Mouse (Mus musculus): ENCODE results near the gene Gm17374. TPM values are rescaled to one million over a fixed set of nuclear protein-coding genes. Genes with fewer than 3 reads are reported as not detected.

Gm17374 gene
- not detected for total RNA-seq (2023)

DNA sequence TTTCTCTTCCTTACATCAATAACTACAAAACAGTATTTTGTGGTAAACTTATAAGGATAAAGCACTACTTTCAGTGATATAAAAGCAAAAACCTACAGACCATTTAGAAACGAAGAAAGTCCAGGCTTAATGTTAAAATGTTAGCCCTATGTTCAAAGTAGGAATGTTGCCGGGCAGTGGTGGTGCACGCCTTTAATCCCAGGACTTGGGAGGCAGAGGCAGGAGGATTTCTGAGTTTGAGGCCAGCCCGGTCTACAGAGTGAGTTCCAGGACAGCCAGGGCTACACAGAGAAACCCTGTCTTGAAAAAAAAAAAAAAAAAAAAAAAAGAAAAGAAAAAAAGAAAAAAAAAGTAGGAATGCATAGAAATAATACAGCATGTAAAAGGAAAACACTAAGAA is at the start of gene Gm17374:
Gene Gm17374, plus strand, starts transcription at position 301 of the 400 bp plus-strand sequence.

GRCm38 (mm10) chr2:140170127-140170802 is 18.4 kb downstream of the Gm17374 start, which contains the start of the genes Esf1 and Ndufaf5:
Gene Esf1, minus strand, starts transcription at chr2:140170564.
Gene Ndufaf5, plus strand, starts transcription at chr2:140170649.

Other genes starting within 250 kb of the Gm17374 start
- gene Tasp1, start 85.2 kb upstream of the Gm17374 start, total RNA-seq (2023): 1 to 10 TPM; 3.0 to 3.4 TPM
- gene Esf1, start 18.5 kb downstream of the Gm17374 start, total RNA-seq (2023): 10 to 100 TPM in 1 of 2 experiments, 1 to 10 TPM in 1; 6.8 to 11.6 TPM
- gene Ndufaf5, start 18.6 kb downstream of the Gm17374 start, total RNA-seq (2023): 1 to 10 TPM; 3.4 to 4.4 TPM
- gene Sel1l2, start 237.7 kb downstream of the Gm17374 start, total RNA-seq (2023): not detected
- under 1 TPM; 0.61 to 0.88 TPM for gene Macrod2, start 243.3 kb downstream of the Gm17374 start, total RNA-seq (2023)